In genomic region chr6:33227371-33227770, GRCm38 (mm10) we compare ENCODE assay signal across 20 mouse cellular contexts. TPM values are rescaled to one million over a fixed set of nuclear protein-coding genes. Genes with fewer than 3 reads are reported as not detected.
A peak's percentile ranks its signal among the peaks of the same experiment; 100 is the strongest.
DNase-seq lines count a peak whose midpoint lies in the region; ATAC-seq and TF ChIP-seq lines count a peak whose summit lies in the region.
"Had no signal": no experiment of that assay in that cellular context is flagged by ENCODE, and none has a peak within 500 bp of the region (broad histone marks: within the 10 kb centered on the region; RNA-seq: fewer than 3 reads in every experiment).

No protein-coding gene starts in this region.

- H3K27me3 ChIP-seq in kidney, postnatal 0 days (ENCODE audit: insufficient read depth, low read length), result no peaks in the 10 kb centered on the region
- H3K27me3 ChIP-seq in midbrain, embryonic 14.5 days (ENCODE audit: control insufficient read depth, insufficient read depth, low read length), result no peaks in the 10 kb centered on the region
- H3K27me3 ChIP-seq in midbrain, embryonic 11.5 days (ENCODE audit: control insufficient read depth, insufficient read depth, low read length), result no peaks in the 10 kb centered on the region
- H3K27me3 ChIP-seq in neural tube, embryonic 15.5 days (replicated peaks), result no peaks in the 10 kb centered on the region
- H3K27me3 ChIP-seq: embryonic facial prominence, embryonic 12.5 days; heart, embryonic 13.5 days had no signal

- H3K36me3 ChIP-seq in kidney, postnatal 0 days (ENCODE audit: insufficient read depth, low read length), result no peaks in the 10 kb centered on the region
- no peaks in the 10 kb centered on the region for H3K36me3 ChIP-seq in midbrain, embryonic 14.5 days (ENCODE audit: control insufficient read depth, insufficient read depth, low read length)
- no peaks in the 10 kb centered on the region for H3K36me3 ChIP-seq in midbrain, embryonic 11.5 days (ENCODE audit: control insufficient read depth, insufficient read depth, low read length)
- no peaks in the 10 kb centered on the region for H3K36me3 ChIP-seq in neural tube, embryonic 15.5 days
- H3K36me3 ChIP-seq: embryonic facial prominence, embryonic 12.5 days; heart, embryonic 13.5 days had no signal

- H3K4me1 ChIP-seq in kidney, postnatal 0 days (replicated peaks; ENCODE audit: insufficient read depth, low read length), result no peaks in the 10 kb centered on the region
- H3K4me1 ChIP-seq in midbrain, embryonic 14.5 days (ENCODE audit: control insufficient read depth, insufficient read depth, low read length), result no peaks in the 10 kb centered on the region
- no peaks in the 10 kb centered on the region for H3K4me1 ChIP-seq in midbrain, embryonic 11.5 days (ENCODE audit: control insufficient read depth, insufficient read depth, low read length)
- peaks cover 13% of the 10 kb centered on the region for H3K4me1 ChIP-seq in neural tube, embryonic 15.5 days
- H3K4me1 ChIP-seq: embryonic facial prominence, embryonic 12.5 days; heart, embryonic 13.5 days had no signal

- ATAC-seq in kidney, postnatal 0 days (replicated peaks; ENCODE audit: low FRiP score, low read depth), result no peak
- no peak for ATAC-seq in midbrain, embryonic 14.5 days (ENCODE audit: low FRiP score, low TSS enrichment)
- ATAC-seq in midbrain, embryonic 11.5 days (ENCODE audit: low FRiP score), result no peak
- no peak for ATAC-seq in neural tube, embryonic 15.5 days (ENCODE audit: low FRiP score)
- ATAC-seq: forebrain, embryonic 14.5 days had no signal

- no peak for TF ChIP-seq CTCF in kidney, postnatal 0 days (IDR thresholded peaks at IDR 0.05; ENCODE audit: low read depth)

- no peak overlapping the region for H3K9ac ChIP-seq in kidney, postnatal 0 days (ENCODE audit: low read depth, low read length)
- no peak overlapping the region for H3K9ac ChIP-seq in midbrain, embryonic 14.5 days (replicated peaks; ENCODE audit: low read length)
- no peak overlapping the region for H3K9ac ChIP-seq in midbrain, embryonic 11.5 days (ENCODE audit: low read length)
- H3K9ac ChIP-seq in neural tube, embryonic 15.5 days (replicated peaks), result no peak overlapping the region
- H3K9ac ChIP-seq: embryonic facial prominence, embryonic 12.5 days; heart, embryonic 13.5 days had no signal

- no peak overlapping the region for H3K4me3 ChIP-seq in kidney, postnatal 0 days (replicated peaks; ENCODE audit: low read depth, low read length)
- no peak overlapping the region for H3K4me3 ChIP-seq in midbrain, embryonic 14.5 days (replicated peaks; ENCODE audit: low read depth, low read length)
- no peak overlapping the region for H3K4me3 ChIP-seq in midbrain, embryonic 11.5 days (ENCODE audit: low read depth, low read length)
- no peak overlapping the region for H3K4me3 ChIP-seq in neural tube, embryonic 15.5 days (replicated peaks)
- H3K4me3 ChIP-seq: embryonic facial prominence, embryonic 12.5 days; erythroblast, embryonic 14.5 days; heart, embryonic 13.5 days had no signal

- no peak overlapping the region for H3K27ac ChIP-seq in kidney, postnatal 0 days
- H3K27ac ChIP-seq in midbrain, embryonic 14.5 days (replicated peaks; ENCODE audit: low read depth, low read length), result no peak overlapping the region
- H3K27ac ChIP-seq in midbrain, embryonic 11.5 days (ENCODE audit: low read depth, low read length), result no peak overlapping the region
- H3K27ac ChIP-seq in neural tube, embryonic 15.5 days (replicated peaks), result 0 out of 2 replicates have a peak overlapping the region, but pooled peaks have one; percentile 3
- H3K27ac ChIP-seq: embryonic facial prominence, embryonic 12.5 days; heart, embryonic 13.5 days had no signal

- no peaks in the 10 kb centered on the region for H3K9me3 ChIP-seq in kidney, postnatal 0 days (replicated peaks; ENCODE audit: low read length)
- H3K9me3 ChIP-seq in midbrain, embryonic 14.5 days (ENCODE audit: control insufficient read depth, low read length), result no peaks in the 10 kb centered on the region
- no peaks in the 10 kb centered on the region for H3K9me3 ChIP-seq in midbrain, embryonic 11.5 days (ENCODE audit: control insufficient read depth, low read length)
- no peaks in the 10 kb centered on the region for H3K9me3 ChIP-seq in neural tube, embryonic 15.5 days (replicated peaks)
- H3K9me3 ChIP-seq: embryonic facial prominence, embryonic 12.5 days; heart, embryonic 13.5 days had no signal

- peak; percentile 13 for DNase-seq in embryo, embryonic 11 days
- no peak for DNase-seq in embryo, embryonic 9.5 days (ENCODE audit: extremely low spot score)
- no peak for DNase-seq in kidney, postnatal 0 days (ENCODE audit: low spot score)
- DNase-seq in kidney, adult 18-20 months, result no peak
- DNase-seq in midbrain, embryonic 14.5 days, result peak; percentile 10
- DNase-seq in midbrain, embryonic 11.5 days (ENCODE audit: low spot score, missing footprints), result no peak
- no peak for DNase-seq in layer of hippocampus, adult 8-10 months (ENCODE audit: low spot score in 2 of 2)
- DNase-seq: adrenal gland, adult 8-10 months; cerebellum, adult 8-10 months; gastrocnemius, postnatal 14 days; heart, adult 18-20 months; heart, postnatal 36 days; liver; right cerebral cortex, adult 18-20 months; thymus, adult 18-20 months had no signal

- 42% methylated on average over 8 of the region's 8 CpGs for WGBS in kidney, postnatal 0 days
- WGBS in midbrain, embryonic 14.5 days, result 62% methylated on average over 8 of the region's 8 CpGs
- WGBS in midbrain, embryonic 11.5 days, result 63% methylated on average over 8 of the region's 8 CpGs
- WGBS in neural tube, embryonic 15.5 days, result 44% methylated on average over 8 of the region's 8 CpGs

- H3K4me2 ChIP-seq in kidney, postnatal 0 days (ENCODE audit: low read length), result peak overlapping the region; percentile 23; the same call in 1 of the 2 replicates
- no peak overlapping the region for H3K4me2 ChIP-seq in midbrain, embryonic 14.5 days (ENCODE audit: low read length)
- no peak overlapping the region for H3K4me2 ChIP-seq in midbrain, embryonic 11.5 days
- H3K4me2 ChIP-seq in neural tube, embryonic 15.5 days, result no peak overlapping the region
- H3K4me2 ChIP-seq: embryonic facial prominence, embryonic 12.5 days; heart, embryonic 13.5 days had no signal

RNA-seq across cellular contexts. Expression of gene Exoc4, which starts 21.5 kb away (rescaled TPM):
- polyA plus RNA-seq in kidney, postnatal 0 days (2015; fragmentation: Nextera tagmentation; extraction: Ambion mirVana), result 18.1 and 21.6 TPM in 2 replicates
- 39.1 and 41.3 TPM in 2 replicates for polyA plus RNA-seq in midbrain, embryonic 14.5 days (2014; fragmentation: Nextera tagmentation; extraction: Ambion mirVana)
- 28.7 and 33.2 TPM in 2 replicates for polyA plus RNA-seq in midbrain, embryonic 11.5 days (2014; fragmentation: Nextera tagmentation; extraction: Ambion mirVana)
- 38.8 and 40.7 TPM in 2 replicates for polyA plus RNA-seq in neural tube, embryonic 15.5 days (2015; fragmentation: Nextera tagmentation; extraction: Ambion mirVana)
- 10 to 100 TPM; 83.5 to 95.6 (median 86.1) TPM for total RNA-seq in layer of hippocampus, adult 8-10 months (2022)

Comparison
In these comparisons a context has a peak if more than half of its experiments do, and no peak if none do; other contexts are left out.
1. DNase-seq: peak in embryo, embryonic 11 days (single experiment) and midbrain, embryonic 14.5 days (single experiment); none in embryo, embryonic 9.5 days (single experiment), kidney, postnatal 0 days (single experiment), kidney, adult 18-20 months (single experiment), midbrain, embryonic 11.5 days (single experiment) and layer of hippocampus, adult 8-10 months (0 of 2).